Mouse (Mus musculus) small intestine, adult 2 months (tissue): ENCODE results near the gene 4933415F23Rik.

ENCODE experiments used
- CTCF ChIP-seq: fragments of 200-500 bp; IDR thresholded peaks from 2 replicates; pipeline ENCODE4 v1.5.1; 2012; ENCODE audit warnings: low read depth, mild to moderate bottlenecking, control low read depth, inconsistent platforms, low read length, moderate library complexity, mixed read lengths; ENCODE audit not compliant: insufficient replicate concordance, insufficient read length; ENCODE audit errors: extremely low read depth
- POLR2A ChIP-seq: fragments of 200-500 bp; IDR thresholded peaks from 2 replicates; pipeline ENCODE4 v1.6.1; 2012; ENCODE audit warnings: low read depth, mild to moderate bottlenecking, control low read depth, inconsistent platforms, low read length, moderate library complexity

DNA sequence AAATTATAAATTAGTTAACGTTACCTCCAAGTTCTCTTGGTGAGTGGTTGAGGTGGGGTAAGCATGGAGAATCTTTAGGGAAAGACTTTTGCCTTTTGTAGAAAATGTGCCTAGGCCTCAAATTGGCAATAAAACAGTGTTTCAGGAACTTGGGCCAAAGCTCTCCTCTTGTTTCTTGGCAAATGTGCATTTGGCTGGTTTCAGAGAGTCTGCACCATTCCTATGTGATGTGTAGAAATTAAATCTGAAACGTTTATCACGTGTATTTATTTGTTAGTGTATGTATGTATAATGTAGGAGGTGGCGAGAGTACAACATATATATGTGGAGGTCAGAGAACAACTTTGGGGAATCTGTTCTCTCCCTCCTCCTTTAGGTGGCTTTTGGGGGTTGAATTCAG, 4.1 kb downstream of the 4933415F23Rik start:
- TF ChIP-seq CTCF = no peak
- TF ChIP-seq POLR2A = no peak
